Mouse (Mus musculus): ENCODE measurements around the gene Ccr5. TPM values are rescaled to one million over a fixed set of nuclear protein-coding genes. Genes with fewer than 3 reads are reported as not detected.

The Ccr5 gene
- total and polyA plus RNA-seq, 2 experiments from 2014 or later = 1.2 to 4.1 TPM

GRCm38 (mm10) chr9:124103199-124103598, 18.1 kb upstream of the Ccr5 start:
- H3K27me3 ChIP-seq (ENCODE audit: insufficient read depth, low read length) = no peaks in the 10 kb centered on the region
- H3K27ac ChIP-seq (ENCODE audit: low read depth, low read length) = no peak overlapping the region
- DNase-seq (no peak), ATAC-seq (no peak)
- H3K4me1 ChIP-seq (ENCODE audit: insufficient read depth) = no peaks in the 10 kb centered on the region
- H3K4me3 ChIP-seq (ENCODE audit: low read depth, low read length) = no peak overlapping the region
- no peak for TF ChIP-seq CTCF (IDR thresholded peaks at IDR 0.05; ENCODE audit: low read depth)
- no peak overlapping the region for H3K4me2 ChIP-seq (ENCODE audit: low read depth)
- H3K9ac ChIP-seq = no peak overlapping the region
- H3K9me3 ChIP-seq (ENCODE audit: low read length) = no peaks in the 10 kb centered on the region
- WGBS = 85% methylated on average over 1 of the region's 1 CpGs
- no peaks in the 10 kb centered on the region for H3K36me3 ChIP-seq (ENCODE audit: insufficient read depth)

- Histone ChIP-seq H3K27me3 (ENCODE audit: insufficient read depth, low read length) (no peaks in the 10 kb centered on the region), H3K4me1 (ENCODE audit: insufficient read depth) (no peaks in the 10 kb centered on the region), H3K4me3 (ENCODE audit: low read depth, low read length) (no peak overlapping the region), H3K9ac (no peak overlapping the region), H3K36me3 (ENCODE audit: insufficient read depth) (no peaks in the 10 kb centered on the region), H3K27ac (ENCODE audit: low read depth, low read length) (no peak overlapping the region), H3K4me2 (ENCODE audit: low read depth) (no peak overlapping the region), H3K9me3 (ENCODE audit: low read length) (no peaks in the 10 kb centered on the region)
- no peak for TF ChIP-seq CTCF (IDR thresholded peaks at IDR 0.05; ENCODE audit: low read depth)
- no peak for DNase-seq
- ATAC-seq = no peak
These were observed 16.1 kb upstream of the Ccr5 start for GRCm38 (mm10) chr9:124105196-124105595.

- H3K27me3 ChIP-seq (ENCODE audit: insufficient read depth, low read length) = no peaks in the 10 kb centered on the region
- no peak overlapping the region for H3K4me2 ChIP-seq (ENCODE audit: low read depth)
- TF ChIP-seq CTCF (IDR thresholded peaks at IDR 0.05; ENCODE audit: low read depth) = no peak
- no peaks in the 10 kb centered on the region for H3K9me3 ChIP-seq (ENCODE audit: low read length)
- H3K4me1 ChIP-seq (ENCODE audit: insufficient read depth) = no peaks in the 10 kb centered on the region
- H3K4me3 ChIP-seq (ENCODE audit: low read depth, low read length) = no peak overlapping the region
- no peak for ATAC-seq
- no peaks in the 10 kb centered on the region for H3K36me3 ChIP-seq (ENCODE audit: insufficient read depth)
- H3K27ac ChIP-seq (ENCODE audit: low read depth, low read length) = no peak overlapping the region
- H3K9ac ChIP-seq = no peak overlapping the region
- no peak for DNase-seq
These were observed 14.1 kb upstream of the Ccr5 start for GRCm38 (mm10) chr9:124107232-124107631.

- H3K4me2 ChIP-seq (ENCODE audit: low read depth) = no peak overlapping the region
These were observed 12.8 kb upstream of the Ccr5 start for GRCm38 (mm10) chr9:124108356-124109127.

GRCm38 (mm10) chr9:124111997-124112396, 9.3 kb upstream of the Ccr5 start:
- Histone ChIP-seq H3K36me3 (ENCODE audit: insufficient read depth) (no peaks in the 10 kb centered on the region), H3K9me3 (ENCODE audit: low read length) (no peaks in the 10 kb centered on the region), H3K27me3 (ENCODE audit: insufficient read depth, low read length) (no peaks in the 10 kb centered on the region), H3K4me2 (ENCODE audit: low read depth) (no peak overlapping the region), H3K4me3 (ENCODE audit: low read depth, low read length) (no peak overlapping the region), H3K4me1 (ENCODE audit: insufficient read depth) (no peaks in the 10 kb centered on the region), H3K27ac (ENCODE audit: low read depth, low read length) (no peak overlapping the region), H3K9ac (no peak overlapping the region)
- no peak for DNase-seq
- WGBS = 82% methylated on average over 1 of the region's 1 CpGs
- TF ChIP-seq CTCF (IDR thresholded peaks at IDR 0.05; ENCODE audit: low read depth) = no peak
- no peak for ATAC-seq

More at GRCm38 (mm10) chr9:124108356-124109127, 12.8 kb upstream of the Ccr5 start:
- ATAC-seq (no peak), DNase-seq (no peak)
- H3K4me1 ChIP-seq (ENCODE audit: insufficient read depth) = no peaks in the 10 kb centered on the region
- no peak overlapping the region for H3K4me3 ChIP-seq (ENCODE audit: low read depth, low read length)
- no peak overlapping the region for H3K9ac ChIP-seq
- WGBS = 69% methylated on average over 2 of the region's 2 CpGs
- no peak overlapping the region for H3K27ac ChIP-seq (ENCODE audit: low read depth, low read length)
- no peaks in the 10 kb centered on the region for H3K27me3 ChIP-seq (ENCODE audit: insufficient read depth, low read length)
- H3K36me3 ChIP-seq (ENCODE audit: insufficient read depth) = no peaks in the 10 kb centered on the region
- TF ChIP-seq CTCF (IDR thresholded peaks at IDR 0.05; ENCODE audit: low read depth) = no peak
- no peaks in the 10 kb centered on the region for H3K9me3 ChIP-seq (ENCODE audit: low read length)

GRCm38 (mm10) chr9:124112591-124113239, 8.6 kb upstream of the Ccr5 start:
- H3K4me2 ChIP-seq (ENCODE audit: low read depth) = no peak overlapping the region
- no peak for ATAC-seq
- no peak for DNase-seq

GRCm38 (mm10) chr9:124113777-124114176, 7.6 kb upstream of the Ccr5 start:
- Histone ChIP-seq H3K27ac (ENCODE audit: low read depth, low read length) (no peak overlapping the region), H3K4me1 (ENCODE audit: insufficient read depth) (no peaks in the 10 kb centered on the region), H3K4me2 (ENCODE audit: low read depth) (no peak overlapping the region), H3K36me3 (ENCODE audit: insufficient read depth) (no peaks in the 10 kb centered on the region), H3K9me3 (ENCODE audit: low read length) (no peaks in the 10 kb centered on the region), H3K27me3 (ENCODE audit: insufficient read depth, low read length) (no peaks in the 10 kb centered on the region), H3K4me3 (ENCODE audit: low read depth, low read length) (no peak overlapping the region), H3K9ac (no peak overlapping the region)
- no peak for DNase-seq
- 79% methylated on average over 1 of the region's 1 CpGs for WGBS
- no peak for TF ChIP-seq CTCF (IDR thresholded peaks at IDR 0.05; ENCODE audit: low read depth)
- ATAC-seq = no peak

More at GRCm38 (mm10) chr9:124112591-124113239, 8.6 kb upstream of the Ccr5 start:
- no peaks in the 10 kb centered on the region for H3K27me3 ChIP-seq (ENCODE audit: insufficient read depth, low read length)
- WGBS = 95% methylated on average over 1 of the region's 1 CpGs
- no peak overlapping the region for H3K27ac ChIP-seq (ENCODE audit: low read depth, low read length)
- H3K4me3 ChIP-seq (ENCODE audit: low read depth, low read length) = no peak overlapping the region
- H3K9me3 ChIP-seq (ENCODE audit: low read length) = no peaks in the 10 kb centered on the region
- H3K36me3 ChIP-seq (ENCODE audit: insufficient read depth) = no peaks in the 10 kb centered on the region
- H3K4me1 ChIP-seq (ENCODE audit: insufficient read depth) = no peaks in the 10 kb centered on the region
- TF ChIP-seq CTCF (IDR thresholded peaks at IDR 0.05; ENCODE audit: low read depth) = no peak
- H3K9ac ChIP-seq = no peak overlapping the region
